Mouse (Mus musculus) midbrain, postnatal 0 days (tissue): ENCODE data around the gene Rbpjl. TPM values are rescaled to one million over a fixed set of nuclear protein-coding genes. Genes with fewer than 3 reads are reported as not detected.
A peak's percentile ranks its signal among the peaks of the same experiment; 100 is the strongest.

Experiments
- ATAC-seq: fragments of 200-750 bp; cut with Nextera tagmentation; 2 replicates; pipeline ENCODE4 v1.8.0; 2017; ENCODE audit warnings: moderate number of reproducible peaks, mild to moderate bottlenecking, moderate TSS enrichment, moderate library complexity; ENCODE audit not compliant: low FRiP score
- DNase-seq: peaks from one replicate; pipeline ENCODE4 v3.0.0-alpha.2; 2015; ENCODE audit warnings: low spot score
- H3K27ac ChIP-seq: fragments of 300-500 bp; sonication (generic); 2 replicates; pipeline ENCODE4 v1.5.1; 2014; ENCODE audit warnings: low read depth, mild to moderate bottlenecking, low read length, mixed read lengths
- H3K27me3 ChIP-seq: fragments of 300-500 bp; sonication (generic); 2 replicates; pipeline ENCODE4 v1.6.1; 2014; ENCODE audit warnings: low read length, control low read depth, mixed read lengths; ENCODE audit not compliant: insufficient read depth
- H3K36me3 ChIP-seq: fragments of 300-500 bp; sonication (generic); 2 replicates; pipeline ENCODE4 v1.6.1; 2014; ENCODE audit warnings: low read length, control low read depth, mixed read lengths; ENCODE audit not compliant: insufficient read depth
- H3K4me1 ChIP-seq: fragments of 300-500 bp; sonication (generic); 2 replicates; pipeline ENCODE4 v1.6.1; 2014; ENCODE audit warnings: mild to moderate bottlenecking, control low read depth, antibody characterized with exemption, low read length, mixed read lengths; ENCODE audit not compliant: insufficient read depth
- H3K4me2 ChIP-seq: fragments of 300-500 bp; sonication (generic); 2 replicates; pipeline ENCODE4 v1.6.1; 2014; ENCODE audit warnings: low read depth, mild to moderate bottlenecking, low read length, mixed read lengths; ENCODE audit not compliant: poor library complexity, severe bottlenecking
- H3K4me3 ChIP-seq: fragments of 300-500 bp; sonication (generic); 2 replicates; pipeline ENCODE4 v1.5.1; 2014; ENCODE audit warnings: low read depth, mild to moderate bottlenecking, low read length, moderate library complexity
- H3K9ac ChIP-seq: fragments of 300-500 bp; sonication (generic); replicated peaks from 2 replicates; pipeline ENCODE4 v1.6.1; 2014; ENCODE audit warnings: mild to moderate bottlenecking, low read length, moderate library complexity, mixed read lengths; ENCODE audit not compliant: poor library complexity, severe bottlenecking
- H3K9me3 ChIP-seq: fragments of 300-500 bp; sonication (generic); 2 replicates; pipeline ENCODE4 v1.6.1; 2016; ENCODE audit warnings: low read length, control low read depth
- CTCF ChIP-seq: IDR thresholded peaks from 2 replicates; pipeline ENCODE4 v1.5.1; 2016; ENCODE audit warnings: antibody characterized with exemption, mild to moderate bottlenecking
- WGBS: fragments of 180-500 bp; shearing (Covaris S2); extraction: QIAGEN DNeasy Blood & Tissue Kit; methylation state at CpG from one replicate; pipeline ENCODE4 v1.1.7; 2014; 5-methylcytosine and 5-hydroxymethylcytosine counted together
- polyA plus RNA-seq: library from polyadenylated mRNA; unstranded; fragments of >200 nt; fragmentation: Nextera tagmentation; extraction: Ambion mirVana; gene quantifications from 2 replicates; pipeline ENCODE4 v1.2.1, GENCODE M21; 2015
- total RNA-seq: library from RNA; depleted of rRNA; stranded (reverse); fragments of >200 nt; gene quantifications from 2 replicates; pipeline ENCODE4 v1.2.3, GENCODE M21; 2014

Gene Rbpjl
- total and polyA plus RNA-seq, 2 experiments from 2014 or later: 0.04 to 0.77 TPM

GRCm38 (mm10) chr2:164386953-164387352 lies 16.0 kb upstream of the Rbpjl start:
- Histone ChIP-seq H3K27ac (no peak overlapping the region), H3K9me3 (no peaks in the 10 kb centered on the region), H3K4me3 (no peak overlapping the region), H3K4me2 (no peak overlapping the region), H3K36me3 (no peaks in the 10 kb centered on the region), H3K9ac (no peak overlapping the region), H3K4me1 (0 out of 2 replicates have a peak, but pooled peaks cover 3% of the 10 kb centered on the region), H3K27me3 (no peaks in the 10 kb centered on the region)
- WGBS: 29% methylated on average over 8 of the region's 8 CpGs
- no peak for ATAC-seq
- DNase-seq: peak; percentile 57
- peak; percentile 80 for TF ChIP-seq CTCF

- H3K27me3 ChIP-seq: 0 out of 2 replicates have a peak, but pooled peaks cover 5% of the 10 kb centered on the region
- 2% methylated on average over 17 of the region's 17 CpGs for WGBS
- peak within 1 kb of the TSS; percentile 66 for H3K4me2 ChIP-seq
- H3K9ac ChIP-seq: peak within 1 kb of the TSS; percentile 54
- H3K36me3 ChIP-seq: no peaks in the 10 kb centered on the region
- no peaks in the 10 kb centered on the region for H3K9me3 ChIP-seq
- DNase-seq (peak; percentile 61), ATAC-seq (peak; percentile 74)
- 0 out of 2 replicates have a peak, but pooled peaks cover 3% of the 10 kb centered on the region for H3K4me1 ChIP-seq
- H3K27ac ChIP-seq: peak within 1 kb of the TSS; percentile 38; the same call in 1 of the 2 replicates
- TF ChIP-seq CTCF: no peak
- peak within 1 kb of the TSS; percentile 45 for H3K4me3 ChIP-seq
Measured at GRCm38 (mm10) chr2:164389020-164389419, 13.9 kb upstream of the Rbpjl start, which contains the start of gene Slpi. Gene Slpi (minus strand): TSS chr2:164389095.

- Histone ChIP-seq H3K4me1 (0 out of 2 replicates have a peak, but pooled peaks cover 3% of the 10 kb centered on the region), H3K27me3 (0 out of 2 replicates have a peak, but pooled peaks cover 5% of the 10 kb centered on the region), H3K4me3 (peak overlapping the region; percentile 45), H3K27ac (peak overlapping the region; percentile 38; the same call in 1 of the 2 replicates), H3K9ac (peak overlapping the region; percentile 54), H3K4me2 (peak overlapping the region; percentile 66), H3K9me3 (no peaks in the 10 kb centered on the region), H3K36me3 (no peaks in the 10 kb centered on the region)
- ATAC-seq: peak; percentile 81
- peak; percentile 86 for DNase-seq
- WGBS: 0% methylated on average over 30 of the region's 30 CpGs
- peak; percentile 86 for TF ChIP-seq CTCF
Measured at GRCm38 (mm10) chr2:164389499-164389898, 13.4 kb upstream of the Rbpjl start.

GRCm38 (mm10) chr2:164393126-164393525 lies 9.8 kb upstream of the Rbpjl start:
- no peak for TF ChIP-seq CTCF
- no peak overlapping the region for H3K4me2 ChIP-seq
- 0 out of 2 replicates have a peak, but pooled peaks cover 5% of the 10 kb centered on the region for H3K27me3 ChIP-seq
- H3K9ac ChIP-seq: no peak overlapping the region
- no peak overlapping the region for H3K4me3 ChIP-seq
- no peaks in the 10 kb centered on the region for H3K36me3 ChIP-seq
- no peak overlapping the region for H3K27ac ChIP-seq
- ATAC-seq: no peak
- 78% methylated on average over 29 of the region's 29 CpGs for WGBS
- H3K9me3 ChIP-seq: peaks cover 5% of the 10 kb centered on the region; the same call in 1 of the 2 replicates
- no peak for DNase-seq
- H3K4me1 ChIP-seq: 0 out of 2 replicates have a peak, but pooled peaks cover 3% of the 10 kb centered on the region

- no peak overlapping the region for H3K27ac ChIP-seq
- no peaks in the 10 kb centered on the region for H3K4me1 ChIP-seq
- no peak overlapping the region for H3K9ac ChIP-seq
- peaks cover 27% of the 10 kb centered on the region for H3K27me3 ChIP-seq
- H3K9me3 ChIP-seq: peaks cover 5% of the 10 kb centered on the region; the same call in 1 of the 2 replicates
- no peak for ATAC-seq
- WGBS: 93% methylated on average over 7 of the region's 7 CpGs
- TF ChIP-seq CTCF: no peak
- H3K36me3 ChIP-seq: no peaks in the 10 kb centered on the region
- DNase-seq: no peak
- H3K4me3 ChIP-seq: no peak overlapping the region
- H3K4me2 ChIP-seq: no peak overlapping the region
Measured at GRCm38 (mm10) chr2:164396076-164396475, 6.9 kb upstream of the Rbpjl start.

GRCm38 (mm10) chr2:164396911-164397310 lies 6.0 kb upstream of the Rbpjl start:
- H3K27me3 ChIP-seq: peaks cover 35% of the 10 kb centered on the region
- no peak overlapping the region for H3K4me3 ChIP-seq
- DNase-seq (no peak), ATAC-seq (no peak)
- no peak for TF ChIP-seq CTCF
- no peaks in the 10 kb centered on the region for H3K4me1 ChIP-seq
- no peaks in the 10 kb centered on the region for H3K36me3 ChIP-seq
- WGBS: 78% methylated on average over 12 of the region's 12 CpGs
- no peak overlapping the region for H3K4me2 ChIP-seq
- H3K27ac ChIP-seq: no peak overlapping the region
- peaks cover 5% of the 10 kb centered on the region; the same call in 1 of the 2 replicates for H3K9me3 ChIP-seq
- H3K9ac ChIP-seq: no peak overlapping the region
